Mouse (Mus musculus): Measurements from ENCODE around the gene Nelfcd. TPM values are rescaled to one million over a fixed set of nuclear protein-coding genes. Genes with fewer than 3 reads are reported as not detected.

Nelfcd gene
- polyA plus RNA-seq, 1 experiment = 77.4 TPM

DNA sequence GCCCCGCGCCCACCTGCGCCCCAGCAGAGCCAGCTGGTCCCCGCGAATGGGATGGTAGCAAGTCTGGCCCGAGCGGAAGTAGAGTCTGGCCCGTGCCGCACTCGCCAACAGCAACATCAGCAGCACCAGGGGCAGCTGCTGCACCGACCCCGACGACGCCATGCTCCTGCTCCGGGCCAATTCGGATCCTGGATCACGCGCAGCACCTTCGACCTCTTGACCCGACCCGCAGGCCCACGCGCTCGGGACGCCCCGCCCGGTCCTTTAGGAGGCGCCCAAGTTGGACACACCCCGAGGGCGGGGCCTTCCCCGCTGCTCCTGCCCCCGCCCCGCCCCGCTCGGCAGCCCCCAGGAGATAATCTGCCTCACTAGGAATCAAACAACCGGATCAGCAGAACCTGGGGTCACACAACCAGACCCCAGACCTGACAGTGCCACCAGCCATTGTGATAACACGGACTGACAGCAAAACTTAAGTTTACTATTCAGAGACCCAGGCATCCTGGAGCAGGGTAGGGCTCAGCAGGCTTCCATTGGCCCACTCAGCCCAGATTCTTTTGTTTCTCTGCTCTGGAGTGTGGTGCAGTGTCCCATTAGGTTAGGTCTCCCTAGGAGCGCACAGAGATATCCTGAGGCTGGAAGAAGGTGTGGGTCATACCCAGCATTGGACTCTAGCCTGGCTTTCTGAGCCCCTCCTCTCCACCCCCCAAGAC lies 23.3 kb downstream of the Nelfcd start, which contains the start of gene Ctsz:
Gene Ctsz, minus strand, starts transcription at position 303 of the 713 bp plus-strand sequence.
- peak; percentile 48 to 58 for DNase-seq
- Histone ChIP-seq H3K27me3 (ENCODE audit: control insufficient read depth, insufficient read depth, low read length) (no peaks in the 10 kb centered on the region), H3K27ac (ENCODE audit: insufficient read depth, low read length) (no peak within 1 kb of the TSS; the same call in 1 of the 2 replicates), H3K4me1 (ENCODE audit: control insufficient read depth, insufficient read depth, low read length) (no peaks in the 10 kb centered on the region; the same call in 1 of the 2 replicates), H3K4me3 (replicated peaks; ENCODE audit: insufficient read depth, low read depth, low read length) (peak within 1 kb of the TSS; percentile 89)
- 1% methylated on average over 38 of the region's 38 CpGs for WGBS
- TF ChIP-seq POLR2A (IDR thresholded peaks at IDR 0.05; ENCODE audit: borderline replicate concordance, insufficient read depth, low read length) (peak; percentile 22; the same call in 1 of the 2 replicates), CTCF (IDR thresholded peaks at IDR 0.05; ENCODE audit: borderline replicate concordance, insufficient read depth, low read depth, low read length) (no peak)

GRCm38 (mm10) chr2:174439450-174439838 lies 23.8 kb downstream of the Nelfcd start:
- Histone ChIP-seq H3K27ac (ENCODE audit: insufficient read depth, low read length) (no peak overlapping the region), H3K27me3 (ENCODE audit: control insufficient read depth, insufficient read depth, low read length) (no peaks in the 10 kb centered on the region), H3K4me3 (replicated peaks; ENCODE audit: insufficient read depth, low read depth, low read length) (no peak overlapping the region), H3K4me1 (ENCODE audit: control insufficient read depth, insufficient read depth, low read length) (no peaks in the 10 kb centered on the region; the same call in 1 of the 2 replicates)
- 38% methylated on average over 5 of the region's 5 CpGs for WGBS
- TF ChIP-seq CTCF (IDR thresholded peaks at IDR 0.05; ENCODE audit: borderline replicate concordance, insufficient read depth, low read depth, low read length) (no peak), POLR2A (IDR thresholded peaks at IDR 0.05; ENCODE audit: borderline replicate concordance, insufficient read depth, low read length) (no peak)
- no peak for DNase-seq

DNA sequence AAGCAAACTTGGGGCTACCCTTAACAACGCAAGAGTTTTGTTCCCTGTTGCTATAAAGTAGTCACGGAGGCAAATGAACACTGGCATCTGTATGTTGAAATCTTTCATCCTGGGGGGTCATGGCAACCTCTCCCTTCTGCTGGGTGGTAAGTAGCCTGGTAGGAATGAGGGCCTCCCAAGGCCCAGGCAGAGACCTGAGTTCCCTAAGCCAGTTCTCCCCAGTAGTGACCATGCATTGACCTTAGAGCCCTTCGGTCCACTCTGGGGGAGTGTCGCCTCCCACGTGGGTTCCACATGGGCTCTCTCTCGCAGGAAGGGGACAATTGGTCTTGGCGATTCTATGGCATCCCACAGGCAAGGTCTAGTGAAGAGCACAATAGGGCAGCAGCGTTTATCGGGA lies 24.4 kb downstream of the Nelfcd start:
- Histone ChIP-seq H3K27ac (ENCODE audit: insufficient read depth, low read length) (no peak overlapping the region), H3K27me3 (ENCODE audit: control insufficient read depth, insufficient read depth, low read length) (no peaks in the 10 kb centered on the region), H3K4me1 (ENCODE audit: control insufficient read depth, insufficient read depth, low read length) (no peaks in the 10 kb centered on the region; the same call in 1 of the 2 replicates), H3K4me3 (replicated peaks; ENCODE audit: insufficient read depth, low read depth, low read length) (no peak overlapping the region)
- WGBS = 81% methylated on average over 9 of the region's 9 CpGs
- DNase-seq = no peak
- TF ChIP-seq CTCF (IDR thresholded peaks at IDR 0.05; ENCODE audit: borderline replicate concordance, insufficient read depth, low read depth, low read length) (no peak), POLR2A (IDR thresholded peaks at IDR 0.05; ENCODE audit: borderline replicate concordance, insufficient read depth, low read length) (no peak)

- H3K27me3 ChIP-seq (ENCODE audit: control insufficient read depth, insufficient read depth, low read length) = no peaks in the 10 kb centered on the region
- H3K4me3 ChIP-seq (replicated peaks; ENCODE audit: insufficient read depth, low read depth, low read length) = no peak overlapping the region
- H3K4me1 ChIP-seq (ENCODE audit: control insufficient read depth, insufficient read depth, low read length) = no peaks in the 10 kb centered on the region; the same call in 1 of the 2 replicates
- 79% methylated on average over 4 of the region's 4 CpGs for WGBS
- TF ChIP-seq POLR2A (IDR thresholded peaks at IDR 0.05; ENCODE audit: borderline replicate concordance, insufficient read depth, low read length) = no peak
- TF ChIP-seq CTCF (IDR thresholded peaks at IDR 0.05; ENCODE audit: borderline replicate concordance, insufficient read depth, low read depth, low read length) = no peak
- H3K27ac ChIP-seq (ENCODE audit: insufficient read depth, low read length) = no peak overlapping the region
- DNase-seq = no peak
Measured at GRCm38 (mm10) chr2:174441898-174442297, 26.3 kb downstream of the Nelfcd start.

GRCm38 (mm10) chr2:174442460-174442859 lies 26.9 kb downstream of the Nelfcd start:
- WGBS = 77% methylated on average over 9 of the region's 9 CpGs
- H3K4me3 ChIP-seq (replicated peaks; ENCODE audit: insufficient read depth, low read depth, low read length) = no peak overlapping the region
- no peak overlapping the region for H3K27ac ChIP-seq (ENCODE audit: insufficient read depth, low read length)
- no peak for DNase-seq
- no peaks in the 10 kb centered on the region for H3K27me3 ChIP-seq (ENCODE audit: control insufficient read depth, insufficient read depth, low read length)
- TF ChIP-seq POLR2A (IDR thresholded peaks at IDR 0.05; ENCODE audit: borderline replicate concordance, insufficient read depth, low read length) (no peak), CTCF (IDR thresholded peaks at IDR 0.05; ENCODE audit: borderline replicate concordance, insufficient read depth, low read depth, low read length) (no peak)
- no peaks in the 10 kb centered on the region; the same call in 1 of the 2 replicates for H3K4me1 ChIP-seq (ENCODE audit: control insufficient read depth, insufficient read depth, low read length)

DNA sequence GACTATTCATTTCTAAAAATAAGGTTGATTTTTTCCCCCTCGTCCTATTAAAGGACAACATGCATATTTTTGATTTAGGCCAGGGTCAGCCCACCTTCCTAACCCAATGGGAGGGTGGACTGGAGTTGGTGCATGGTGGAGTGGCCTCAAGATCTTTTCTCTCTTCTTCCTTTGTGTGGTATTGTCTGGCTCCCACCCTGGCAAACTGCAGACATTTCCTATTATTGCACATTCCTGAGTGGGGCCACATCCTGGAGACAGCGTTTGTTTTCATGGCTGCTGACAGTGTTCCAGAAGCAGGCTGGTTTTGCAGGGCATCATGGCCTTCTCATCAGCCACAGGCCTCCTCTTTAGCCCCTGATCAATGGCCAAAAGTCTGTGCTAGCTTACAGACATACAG lies 27.4 kb downstream of the Nelfcd start:
- Histone ChIP-seq H3K4me1 (ENCODE audit: control insufficient read depth, insufficient read depth, low read length) (no peaks in the 10 kb centered on the region; the same call in 1 of the 2 replicates), H3K27me3 (ENCODE audit: control insufficient read depth, insufficient read depth, low read length) (no peaks in the 10 kb centered on the region), H3K4me3 (replicated peaks; ENCODE audit: insufficient read depth, low read depth, low read length) (no peak overlapping the region), H3K27ac (ENCODE audit: insufficient read depth, low read length) (no peak overlapping the region)
- no peak for DNase-seq
- TF ChIP-seq CTCF (IDR thresholded peaks at IDR 0.05; ENCODE audit: borderline replicate concordance, insufficient read depth, low read depth, low read length) (no peak), POLR2A (IDR thresholded peaks at IDR 0.05; ENCODE audit: borderline replicate concordance, insufficient read depth, low read length) (no peak)
- 20% methylated on average over 2 of the region's 2 CpGs for WGBS

- no peak overlapping the region for H3K4me3 ChIP-seq (replicated peaks; ENCODE audit: insufficient read depth, low read depth, low read length)
- H3K27ac ChIP-seq (ENCODE audit: insufficient read depth, low read length) = no peak overlapping the region
- no peaks in the 10 kb centered on the region for H3K27me3 ChIP-seq (ENCODE audit: control insufficient read depth, insufficient read depth, low read length)
- no peak for TF ChIP-seq CTCF (IDR thresholded peaks at IDR 0.05; ENCODE audit: borderline replicate concordance, insufficient read depth, low read depth, low read length)
- no peak for TF ChIP-seq POLR2A (IDR thresholded peaks at IDR 0.05; ENCODE audit: borderline replicate concordance, insufficient read depth, low read length)
- DNase-seq = no peak
- no peaks in the 10 kb centered on the region for H3K4me1 ChIP-seq (ENCODE audit: control insufficient read depth, insufficient read depth, low read length)
- 85% methylated on average over 7 of the region's 7 CpGs for WGBS
Measured at GRCm38 (mm10) chr2:174444359-174444758, 28.8 kb downstream of the Nelfcd start.

GRCm38 (mm10) chr2:174445018-174445417 lies 29.4 kb downstream of the Nelfcd start:
- 76% methylated on average over 6 of the region's 6 CpGs for WGBS
- H3K27me3 ChIP-seq (ENCODE audit: control insufficient read depth, insufficient read depth, low read length) = no peaks in the 10 kb centered on the region
- no peak overlapping the region for H3K4me3 ChIP-seq (replicated peaks; ENCODE audit: insufficient read depth, low read depth, low read length)
- TF ChIP-seq CTCF (IDR thresholded peaks at IDR 0.05; ENCODE audit: borderline replicate concordance, insufficient read depth, low read depth, low read length) (no peak), POLR2A (IDR thresholded peaks at IDR 0.05; ENCODE audit: borderline replicate concordance, insufficient read depth, low read length) (no peak)
- no peaks in the 10 kb centered on the region for H3K4me1 ChIP-seq (ENCODE audit: control insufficient read depth, insufficient read depth, low read length)
- no peak for DNase-seq
- H3K27ac ChIP-seq (ENCODE audit: insufficient read depth, low read length) = no peak overlapping the region
